Mouse (Mus musculus) C2C12 (cell line): ENCODE data around the gene Gm26897.

Experiments
- CEBPB ChIP-seq: IDR thresholded peaks from one replicate; pipeline ENCODE4 v1.6.1; 2011; ENCODE audit warnings: low read depth, mild to moderate bottlenecking, control low read depth, moderate library complexity
- CTCF ChIP-seq: IDR thresholded peaks from one replicate; pipeline ENCODE4 v1.5.1; 2011; ENCODE audit not compliant: control insufficient read depth, insufficient read depth, insufficient read length
- FOSL1 ChIP-seq: IDR thresholded peaks from one replicate; pipeline ENCODE4 v1.8.0; 2011; ENCODE audit warnings: mild to moderate bottlenecking, low read length; ENCODE audit not compliant: poor library complexity, insufficient read depth, severe bottlenecking
- MAX ChIP-seq: IDR thresholded peaks from one replicate; pipeline ENCODE4 v1.6.1; 2011; ENCODE audit warnings: mild to moderate bottlenecking, control low read depth
- MYOD1 ChIP-seq: IDR thresholded peaks from one replicate; pipeline ENCODE4 v1.6.1; 2011; ENCODE audit warnings: low read depth; ENCODE audit not compliant: control insufficient read depth, insufficient read length
- MYOG ChIP-seq: IDR thresholded peaks from one replicate; pipeline ENCODE4 v1.6.1; 2011; ENCODE audit not compliant: control insufficient read depth, insufficient read length; ENCODE audit errors: extremely low read depth
- USF1 ChIP-seq: IDR thresholded peaks from one replicate; pipeline ENCODE4 v1.6.1; 2011; ENCODE audit warnings: low read depth, mild to moderate bottlenecking, control low read depth, moderate library complexity

DNA sequence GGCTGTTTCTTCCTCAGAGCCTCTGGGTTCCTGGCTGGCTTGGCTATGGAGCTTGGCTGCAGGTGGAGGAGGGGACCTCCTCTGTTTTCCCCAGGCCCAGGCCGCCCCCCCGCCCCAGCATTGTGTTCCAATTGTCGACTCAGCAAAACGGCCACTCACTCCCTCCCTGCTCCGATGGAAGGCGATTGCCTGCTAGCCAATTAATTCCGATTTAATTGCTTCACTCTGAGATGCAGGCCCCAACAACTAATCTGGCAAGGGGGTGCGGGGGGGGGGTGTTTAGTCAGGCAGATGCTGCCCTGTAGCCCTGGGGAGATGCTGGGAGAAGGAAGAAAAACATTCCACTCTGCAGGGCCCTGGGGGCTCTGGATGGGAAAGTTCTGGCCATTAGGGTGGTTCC is 38.4 kb downstream of the Gm26897 start:
- no peak for TF ChIP-seq CTCF
- TF ChIP-seq USF1 = no peak
- TF ChIP-seq MYOD1 = no peak
- no peak for TF ChIP-seq MYOG
- TF ChIP-seq FOSL1 = no peak
- no peak for TF ChIP-seq MAX
- TF ChIP-seq CEBPB = no peak
